Mouse (Mus musculus) neural tube, embryonic 10.5 days (tissue): Measurements from ENCODE around the gene Sigirr.

ENCODE experiments used
- DNase-seq: peaks from one replicate; pipeline ENCODE4 v3.0.0-alpha.2; 2017; ENCODE audit warnings: low spot score; ENCODE audit errors: extremely low spot score

Gene Sigirr

DNA sequence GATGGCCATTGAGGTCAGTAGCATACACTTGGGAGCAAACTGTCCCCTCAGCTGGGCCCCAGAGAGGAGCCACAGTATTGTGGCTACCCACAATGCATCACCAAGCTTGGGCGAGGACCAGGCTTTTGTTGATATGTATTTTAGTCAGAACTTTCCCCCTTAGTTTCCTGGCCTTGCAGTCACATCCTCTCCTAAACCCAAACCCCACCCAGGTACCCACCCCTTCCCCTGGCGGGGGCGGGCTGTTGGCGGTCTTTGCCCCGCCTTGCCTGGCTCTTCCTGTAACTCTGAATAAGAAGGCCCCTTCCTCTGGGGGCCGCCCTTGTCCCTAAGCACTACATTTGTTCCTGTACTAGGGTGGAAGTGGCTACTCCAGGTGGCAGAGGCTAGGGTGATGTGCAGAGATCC is 3.7 kb downstream of the Sigirr start:
- no peak for DNase-seq

DNA sequence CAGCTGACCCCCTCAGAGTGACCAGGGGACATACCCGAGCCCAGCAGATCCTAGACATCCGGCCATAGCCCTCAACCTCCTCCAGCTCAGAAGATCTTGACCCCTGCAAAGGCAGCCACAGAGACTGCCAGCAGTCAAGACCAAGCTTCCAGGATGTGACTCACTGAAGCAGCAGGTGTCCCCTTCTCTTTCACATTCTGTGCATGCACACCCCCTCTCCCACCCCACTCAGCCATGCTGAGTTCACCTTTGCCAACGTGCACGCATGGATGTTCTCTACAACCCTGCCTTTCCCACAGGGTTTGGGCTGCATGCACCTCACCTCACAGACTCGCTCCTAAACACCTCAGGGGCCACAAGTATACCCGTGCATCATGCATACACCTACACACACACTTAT is 4.4 kb downstream of the Sigirr start:
- no peak for DNase-seq

DNA sequence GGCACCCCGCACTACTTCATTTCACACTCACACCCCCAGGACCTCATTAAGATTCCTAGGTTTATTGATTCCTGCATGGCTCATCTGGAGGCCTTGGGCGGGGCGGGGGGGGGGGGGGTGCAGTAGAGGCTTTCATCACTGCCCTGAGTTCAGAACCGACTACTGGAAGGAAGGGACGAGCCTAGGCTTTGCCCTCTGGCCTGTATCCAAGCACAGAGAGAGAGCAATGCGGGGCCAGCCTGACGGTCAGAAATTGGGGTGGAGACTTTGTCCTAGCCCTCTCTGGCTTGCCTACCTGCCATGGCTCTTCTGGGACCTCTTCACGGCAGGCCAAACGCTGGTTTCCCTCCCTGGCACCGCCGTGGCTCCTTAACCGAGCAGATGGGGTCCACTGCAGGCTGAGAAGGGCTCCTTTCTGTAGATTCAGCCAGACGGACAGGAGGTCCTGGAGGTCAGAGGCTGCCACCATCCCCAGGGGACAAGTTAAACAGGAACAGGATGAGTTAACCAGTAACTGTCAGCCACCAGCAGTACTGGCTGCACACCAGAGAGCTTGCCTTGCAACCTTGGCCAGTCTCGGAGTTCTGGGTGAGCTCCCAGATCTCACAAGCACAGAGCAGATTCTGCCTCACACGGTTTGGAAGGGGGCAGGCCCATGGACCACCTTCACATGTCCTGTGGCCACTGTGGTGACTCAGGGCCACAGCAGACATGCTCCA is 5.7 kb downstream of the Sigirr start:
- no peak for DNase-seq

DNA sequence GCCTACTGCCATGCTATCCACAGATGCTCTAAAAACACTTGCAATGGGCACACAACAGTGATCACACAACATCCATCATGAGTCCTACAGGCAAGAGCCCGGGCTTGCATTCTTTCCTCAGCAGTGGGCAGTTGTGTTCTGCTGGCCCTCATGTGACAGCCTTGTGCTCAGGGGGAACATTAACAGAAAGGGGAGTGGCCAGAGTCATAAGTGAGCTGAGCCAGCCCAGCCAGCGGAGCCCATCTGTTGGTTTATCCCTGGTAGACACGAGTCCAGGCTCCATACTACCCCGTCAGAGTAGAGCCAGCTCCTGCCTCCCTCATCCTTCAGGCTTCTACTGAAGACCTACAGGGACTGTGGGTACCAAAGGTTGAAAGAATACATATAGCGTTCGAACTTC is 6.4 kb downstream of the Sigirr start:
- no peak for DNase-seq

DNA sequence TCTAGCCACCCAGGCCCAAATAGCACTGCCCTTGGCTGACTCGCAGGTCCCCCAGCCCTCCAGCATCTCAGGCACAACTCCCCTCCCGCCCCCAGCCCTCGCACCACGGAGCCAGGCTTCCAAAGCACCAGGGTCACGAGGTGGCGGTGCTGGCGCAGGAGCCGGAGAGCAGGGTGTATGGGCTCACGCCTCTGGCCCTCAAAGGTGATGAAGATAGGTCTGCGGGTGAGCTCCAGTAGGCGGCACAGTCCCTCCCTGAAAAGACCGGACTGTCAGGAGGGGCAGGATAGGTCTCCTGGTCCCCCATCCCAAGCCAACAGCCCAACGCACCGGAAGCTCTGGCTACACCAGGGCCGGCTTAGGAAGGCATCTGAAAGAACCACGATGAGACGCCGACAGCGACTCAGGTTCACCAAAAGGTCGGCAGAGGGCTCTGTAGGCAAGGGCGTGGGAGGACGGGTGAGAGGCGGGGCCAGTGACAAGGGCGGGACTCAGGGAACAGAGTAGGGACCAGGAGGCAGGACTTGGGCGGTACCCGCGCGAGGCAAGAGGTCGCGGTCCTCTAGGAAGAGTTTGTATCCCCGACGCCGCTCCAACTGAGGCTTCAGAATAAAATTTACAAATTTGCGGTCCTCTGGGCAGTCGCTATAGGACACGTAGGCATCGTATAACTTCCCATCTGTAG is 8.2 kb downstream of the Sigirr start:
- peak; percentile 82 for DNase-seq

DNA sequence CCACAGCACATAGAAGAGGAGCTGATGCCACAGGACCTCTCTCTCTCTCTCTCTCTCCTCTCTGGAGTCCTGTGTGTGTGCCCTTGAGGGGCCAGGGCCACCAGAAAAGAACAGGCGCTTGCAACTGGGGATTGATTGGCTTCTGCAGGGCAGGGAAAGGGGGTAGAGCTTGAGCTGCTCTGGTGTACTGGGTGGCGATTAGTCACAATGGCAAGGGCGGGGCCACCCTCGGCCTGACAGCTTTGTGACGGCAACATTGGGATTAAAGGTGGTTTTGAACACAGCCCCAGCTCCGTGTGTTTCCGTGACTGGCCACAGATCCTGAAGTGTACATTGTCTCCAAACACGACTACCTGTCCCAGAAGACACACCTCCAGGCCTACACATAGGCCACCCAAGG is 10.1 kb downstream of the Sigirr start:
- no peak for DNase-seq

DNA sequence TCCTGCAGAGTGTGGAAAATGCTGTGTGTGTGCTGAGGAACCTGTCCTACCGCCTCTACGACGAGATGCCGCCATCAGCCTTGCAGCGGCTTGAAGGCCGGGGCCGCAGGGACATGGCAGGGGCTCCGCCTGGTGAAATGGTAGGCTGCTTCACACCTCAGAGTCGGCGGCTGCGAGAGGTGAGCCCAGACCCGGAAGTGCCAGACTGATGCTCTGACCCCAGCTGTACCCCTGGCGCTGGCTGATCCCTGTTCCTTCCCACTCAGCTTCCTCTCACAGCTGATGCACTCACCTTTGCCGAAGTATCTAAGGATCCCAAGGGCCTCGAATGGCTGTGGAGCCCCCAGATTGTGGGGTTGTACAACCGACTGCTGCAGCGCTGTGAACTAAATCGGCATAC is 11.9 kb downstream of the Sigirr start:
- no peak for DNase-seq

DNA sequence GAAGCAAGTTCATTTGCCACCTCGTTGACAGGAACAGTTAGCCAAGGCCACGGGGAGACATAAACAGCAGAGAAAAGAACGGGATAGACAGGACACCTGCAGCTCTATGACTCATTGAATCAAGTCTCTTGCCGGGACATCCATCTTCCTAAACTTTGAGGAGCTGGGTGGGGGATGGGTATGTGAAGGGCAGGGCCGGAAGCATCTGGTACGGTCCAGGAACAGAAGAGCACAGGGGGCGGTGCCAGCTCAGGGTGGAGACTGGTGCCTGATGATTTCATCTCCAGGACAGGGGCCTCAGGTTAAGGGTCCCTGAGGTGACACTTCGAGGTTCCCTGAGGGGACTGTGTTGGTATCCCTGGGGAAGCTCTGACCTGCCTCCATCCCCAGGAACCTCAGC is 12.5 kb downstream of the Sigirr start:
- no peak for DNase-seq

DNA sequence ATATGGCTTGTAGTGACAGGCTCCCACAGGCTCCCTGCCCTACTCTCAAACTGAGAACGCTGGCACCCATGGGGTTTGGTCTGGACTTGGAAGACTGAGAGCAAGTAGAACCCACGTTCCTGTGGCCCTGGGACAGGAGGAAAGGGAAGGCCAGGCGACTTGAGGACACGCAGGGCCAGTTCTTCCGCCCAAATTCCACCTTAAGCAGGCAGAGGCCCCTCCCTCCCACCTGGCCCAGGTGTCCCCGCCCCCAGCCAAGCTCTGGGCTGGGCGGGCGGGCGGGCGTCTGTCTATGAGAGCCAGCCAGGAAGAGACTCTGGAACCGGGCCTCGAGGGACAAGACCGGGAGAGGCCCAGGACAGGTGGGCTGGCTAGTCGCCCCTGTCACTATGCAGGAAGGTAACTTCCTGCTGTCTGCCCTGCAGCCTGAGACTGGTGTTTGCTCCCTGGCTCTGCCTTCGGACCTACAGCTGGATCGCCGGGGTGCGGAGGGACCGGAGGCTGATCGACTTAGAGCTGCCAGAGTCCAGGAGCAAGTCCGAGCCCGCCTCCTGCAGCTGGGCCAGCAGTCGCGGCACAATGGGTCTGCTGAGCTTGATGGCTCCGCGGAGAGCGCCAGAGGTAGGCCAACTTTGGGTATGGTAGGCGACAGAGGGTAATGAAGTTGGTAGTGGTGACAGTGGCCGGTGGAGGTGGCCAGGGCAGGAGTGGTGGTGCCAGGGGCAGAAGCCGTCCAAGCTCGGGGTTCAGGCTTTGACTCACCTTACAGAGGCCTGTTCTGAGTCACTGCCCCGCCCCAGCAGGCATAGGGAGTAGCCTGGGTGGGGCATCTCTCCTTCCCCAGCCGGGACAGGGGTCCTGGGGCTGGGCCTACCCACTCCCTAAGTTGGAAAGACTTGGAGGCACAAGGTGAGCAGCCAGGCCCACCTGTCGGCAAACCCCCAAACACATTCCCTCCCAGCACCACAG is 20.6 kb downstream of the Sigirr start:
- DNase-seq, result no peak

DNA sequence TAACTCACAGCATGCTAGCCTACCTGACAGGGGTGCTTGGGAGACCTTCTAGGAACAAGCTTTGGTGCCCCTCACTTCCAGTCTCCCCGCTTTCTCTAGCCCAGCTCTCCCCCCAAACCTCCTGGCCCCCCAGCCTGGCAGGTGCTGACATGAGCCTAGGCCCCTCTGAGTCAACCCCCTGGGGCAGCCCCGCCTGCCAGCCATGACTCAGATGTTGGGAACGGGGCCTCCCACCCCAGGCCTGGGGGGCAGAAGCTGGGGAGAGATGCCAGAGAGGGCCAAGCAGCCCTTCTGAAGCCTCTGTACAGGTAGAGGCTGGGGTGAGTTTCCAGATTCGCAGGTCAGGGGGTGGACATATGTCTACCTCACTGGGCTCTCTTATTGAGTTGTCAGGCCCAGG is 21.5 kb downstream of the Sigirr start:
- no peak for DNase-seq

DNA sequence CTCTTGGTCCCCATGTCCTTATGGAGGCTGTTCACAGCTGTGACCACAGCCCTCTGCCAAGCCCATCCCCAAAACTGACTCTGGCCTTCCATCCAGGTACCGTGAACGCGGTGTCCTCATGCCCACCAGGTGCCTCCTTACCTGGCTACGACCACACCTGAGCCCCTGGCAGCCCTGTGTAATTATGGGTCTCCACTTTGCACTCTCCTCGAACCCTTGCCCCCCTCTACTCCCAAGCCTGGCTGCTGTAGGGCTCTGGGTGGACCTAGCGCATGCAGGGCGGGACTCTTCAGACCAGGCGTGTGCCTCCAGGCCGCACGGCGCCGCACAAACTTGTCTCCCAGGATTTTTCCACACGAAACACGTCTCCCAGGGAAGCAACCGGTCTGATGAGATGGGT is 22.5 kb downstream of the Sigirr start, which contains the start of gene Pkp3:
Gene Pkp3 (plus strand): TSS at position 378 of the 400 bp plus-strand sequence.
- DNase-seq, result no peak

DNA sequence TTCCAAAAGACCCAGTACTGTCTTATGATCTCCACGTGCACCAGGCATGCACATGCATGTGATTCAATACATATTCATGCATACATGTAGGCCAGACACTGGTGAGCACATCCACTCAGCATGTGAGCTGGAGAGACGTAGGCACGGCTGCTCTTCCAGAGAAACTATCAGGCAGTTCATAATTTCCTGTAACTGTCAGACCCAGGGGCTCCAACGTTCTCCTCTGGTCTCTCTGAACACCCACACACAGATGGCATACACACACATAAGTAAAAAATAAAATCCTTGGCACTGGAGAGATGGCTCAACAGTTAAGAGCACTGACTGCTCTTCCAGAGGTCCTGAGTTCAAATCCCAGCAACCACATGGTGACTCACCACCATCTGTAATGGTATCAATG is 26.6 kb downstream of the Sigirr start:
- no peak for DNase-seq

DNA sequence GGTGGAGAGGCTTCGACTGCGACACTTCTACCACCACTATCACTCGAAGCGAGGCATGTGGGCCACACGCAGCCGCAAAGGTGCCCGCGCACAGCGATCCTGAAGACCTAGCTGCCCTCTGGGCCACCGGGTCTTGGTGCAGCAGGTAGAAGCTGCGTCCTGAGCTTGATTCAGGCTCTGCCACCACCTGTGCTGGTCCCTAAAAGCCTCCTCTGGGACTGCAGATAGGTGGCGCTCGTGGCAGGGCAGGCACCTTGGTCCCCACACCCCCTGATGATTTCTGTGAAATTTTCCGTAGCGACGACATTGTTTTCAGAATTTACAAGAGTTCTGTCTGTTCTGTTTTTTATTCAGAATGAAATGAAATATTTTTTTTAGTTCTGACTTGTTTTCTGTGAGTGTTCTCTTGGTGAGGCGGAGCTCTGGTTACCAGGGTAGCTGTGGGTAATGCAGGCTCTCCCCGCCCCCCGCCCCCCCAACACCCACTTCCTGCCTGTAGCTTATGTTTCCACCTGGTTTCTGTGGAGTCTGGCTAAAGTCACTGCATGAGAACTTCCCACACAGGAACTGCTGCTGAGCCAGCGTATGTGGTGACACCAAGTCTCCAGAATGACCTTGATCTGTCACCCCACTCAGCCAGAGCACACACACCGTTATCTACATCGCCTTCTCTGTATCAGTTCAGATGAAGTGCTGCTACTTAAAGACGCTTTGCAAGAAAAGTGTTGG is 28.2 kb downstream of the Sigirr start:
- no peak for DNase-seq

DNA sequence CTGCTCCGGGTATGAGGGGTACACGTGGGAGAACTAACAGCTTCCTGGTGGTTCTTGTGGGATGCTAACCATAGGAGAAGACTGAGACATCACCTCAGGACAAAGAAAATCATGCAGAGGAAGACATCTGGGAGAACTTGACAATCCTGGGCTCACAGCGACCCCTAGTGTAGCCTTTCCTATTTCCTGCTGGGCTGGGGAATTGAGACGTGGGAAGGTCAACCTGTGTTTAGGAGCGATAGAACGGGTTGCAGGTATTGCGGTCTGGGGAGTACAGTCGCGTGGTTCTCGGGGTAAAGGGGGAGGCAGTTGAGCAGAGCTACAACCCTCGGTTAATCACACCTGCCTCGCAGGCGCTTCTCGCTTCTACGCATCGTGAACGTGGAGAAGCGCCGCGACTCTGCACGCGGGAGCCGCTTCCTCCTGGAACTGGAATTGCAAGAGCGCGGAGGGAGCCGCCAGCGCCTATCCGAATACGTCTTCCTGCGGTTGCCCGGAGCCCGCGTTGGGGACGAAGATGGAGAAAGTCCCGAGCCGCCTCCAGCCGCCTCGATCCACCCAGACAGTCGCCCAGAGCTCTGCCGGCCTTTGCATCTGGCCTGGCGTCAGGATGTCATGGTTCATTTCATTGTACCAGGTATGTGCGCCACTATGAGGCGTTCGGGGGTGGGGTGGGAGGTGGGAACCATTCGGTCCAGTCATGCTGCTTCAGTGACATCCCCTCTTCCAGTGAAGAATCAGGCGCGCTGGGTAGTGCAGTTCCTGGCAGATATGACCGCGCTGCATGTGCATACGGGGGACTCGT is 30.1 kb downstream of the Sigirr start:
- DNase-seq, result peak; percentile 82

DNA sequence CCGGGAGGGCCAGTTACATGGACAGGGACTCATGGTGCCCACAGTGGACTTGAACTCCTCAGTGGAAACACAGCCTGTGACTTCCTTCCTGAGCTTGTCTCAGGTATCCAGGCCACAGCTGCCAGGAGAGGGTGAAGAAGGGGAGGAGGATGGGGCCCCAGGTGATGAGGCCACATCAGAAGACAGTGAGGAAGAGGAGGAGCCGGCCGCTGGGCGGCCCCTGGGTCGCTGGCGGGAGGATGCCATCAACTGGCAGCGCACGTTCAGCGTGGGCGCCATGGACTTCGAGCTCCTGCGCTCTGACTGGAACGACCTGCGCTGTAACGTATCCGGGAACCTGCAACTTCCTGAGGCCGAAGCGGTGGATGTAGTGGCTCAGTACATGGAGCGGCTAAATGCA is 32.0 kb downstream of the Sigirr start:
- DNase-seq, result no peak

DNA sequence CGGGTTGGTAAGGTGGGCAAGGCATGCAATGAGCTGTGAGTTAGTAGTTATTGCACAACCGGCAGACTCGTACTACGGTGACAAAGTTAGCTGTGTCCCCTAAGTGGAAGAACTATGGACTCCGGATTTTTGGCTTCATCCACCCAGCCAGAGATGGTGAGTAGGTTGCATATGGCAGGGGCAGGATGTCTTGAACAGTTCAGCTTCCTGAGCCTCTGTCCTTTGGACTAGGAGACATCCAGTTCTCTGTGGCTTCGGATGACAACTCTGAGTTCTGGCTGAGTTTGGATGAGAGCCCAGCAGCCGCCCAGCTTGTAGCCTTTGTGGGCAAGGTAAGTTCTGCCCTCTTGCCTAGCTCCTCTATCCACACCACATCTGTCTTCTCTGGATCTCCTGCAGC is 35.8 kb downstream of the Sigirr start:
- no peak for DNase-seq

DNA sequence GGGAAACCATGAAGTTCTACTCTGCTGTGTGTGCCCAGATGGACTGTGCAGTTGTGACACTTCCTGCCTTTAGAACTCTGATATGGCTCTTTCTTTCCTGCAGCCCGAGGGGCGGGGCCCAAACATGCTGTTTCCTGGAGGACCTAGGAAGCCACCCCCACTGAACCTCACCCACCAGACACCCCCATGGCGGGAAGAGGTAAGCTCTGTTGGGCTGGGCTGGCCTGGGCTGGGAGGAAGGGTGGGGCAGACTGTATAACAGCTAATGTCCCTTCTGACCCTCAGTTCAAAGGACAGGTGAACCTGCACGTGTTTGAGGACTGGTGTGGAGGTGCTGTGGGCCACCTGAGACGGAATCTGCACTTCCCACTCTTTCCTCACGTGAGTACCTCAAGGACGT is 36.2 kb downstream of the Sigirr start:
- no peak for DNase-seq

DNA sequence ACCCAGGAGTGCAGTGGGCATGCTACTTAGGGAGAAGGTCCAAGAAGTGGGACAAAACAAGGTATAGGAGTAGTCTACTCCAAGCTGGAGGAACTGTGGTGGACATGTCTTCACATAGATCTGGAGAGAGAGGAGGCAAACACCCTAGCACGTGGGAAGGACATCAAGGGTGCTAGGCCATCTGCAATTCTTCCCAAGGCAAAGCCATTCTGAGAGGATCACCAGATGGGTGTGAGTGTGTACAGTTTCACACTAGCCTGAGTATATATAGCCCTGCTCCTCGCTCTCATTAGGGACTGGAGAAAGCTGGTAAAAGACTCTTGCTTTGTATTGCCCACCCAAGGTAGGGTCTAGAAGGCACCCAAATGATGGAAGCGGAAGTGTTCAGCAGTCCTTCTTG is 37.0 kb downstream of the Sigirr start:
- no peak for DNase-seq

DNA sequence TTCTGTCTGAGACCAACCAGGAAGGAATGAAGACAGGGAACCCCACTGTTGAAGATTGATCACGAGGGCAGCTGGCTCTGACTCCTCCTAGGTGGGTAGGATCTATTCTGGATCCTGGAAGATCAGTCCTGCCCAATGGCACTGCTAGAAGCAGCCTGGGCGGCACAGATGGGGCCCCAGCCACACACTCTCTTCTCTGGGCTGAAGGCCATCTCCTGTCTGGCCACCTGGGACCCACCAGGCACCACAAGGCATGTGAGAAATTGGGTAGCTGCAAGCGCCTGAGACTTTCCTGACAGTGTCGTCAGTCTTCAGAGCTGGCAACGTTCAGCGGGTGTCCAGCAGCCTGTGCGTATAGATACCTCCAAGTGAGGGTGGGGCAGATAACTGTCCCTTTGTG is 37.8 kb downstream of the Sigirr start:
- no peak for DNase-seq

DNA sequence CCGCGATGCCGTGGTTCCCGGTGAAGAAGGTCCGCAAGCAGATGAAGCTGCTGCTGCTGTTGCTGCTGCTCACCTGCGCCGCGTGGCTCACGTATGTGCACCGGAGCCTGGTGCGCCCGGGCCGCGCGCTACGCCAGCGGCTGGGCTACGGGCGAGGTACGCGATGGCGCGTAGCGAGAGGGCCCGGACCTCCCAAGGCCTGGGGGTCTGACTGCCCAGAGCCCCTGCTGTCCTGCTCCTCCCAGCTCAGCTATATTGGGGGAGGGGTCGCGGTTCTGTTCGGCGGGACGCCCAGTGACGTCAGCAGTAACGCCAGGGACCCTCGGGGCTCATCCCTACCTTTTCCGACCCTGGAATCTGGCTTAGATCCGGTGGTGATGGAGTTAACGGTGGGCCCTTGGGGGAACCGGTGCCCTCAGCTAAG is 39.1 kb downstream of the Sigirr start:
- peak; percentile 59 for DNase-seq
